Mouse (Mus musculus): Measurements from ENCODE around the gene Mybpc2.

GRCm38 (mm10) chr7:44492166-44492826, 32.2 kb downstream of the Mybpc2 start:
- TF ChIP-seq CTCF (IDR thresholded peaks at IDR 0.05; ENCODE audit: insufficient read depth, low read depth, low read length) = no peak
- TF ChIP-seq POLR2A (IDR thresholded peaks at IDR 0.05; ENCODE audit: insufficient read depth, low read depth, low read length) = no peak

Measured in olfactory bulb, adult 2 months (tissue).